8 mouse cellular contexts compared by ENCODE assay signal in the genomic region with DNA sequence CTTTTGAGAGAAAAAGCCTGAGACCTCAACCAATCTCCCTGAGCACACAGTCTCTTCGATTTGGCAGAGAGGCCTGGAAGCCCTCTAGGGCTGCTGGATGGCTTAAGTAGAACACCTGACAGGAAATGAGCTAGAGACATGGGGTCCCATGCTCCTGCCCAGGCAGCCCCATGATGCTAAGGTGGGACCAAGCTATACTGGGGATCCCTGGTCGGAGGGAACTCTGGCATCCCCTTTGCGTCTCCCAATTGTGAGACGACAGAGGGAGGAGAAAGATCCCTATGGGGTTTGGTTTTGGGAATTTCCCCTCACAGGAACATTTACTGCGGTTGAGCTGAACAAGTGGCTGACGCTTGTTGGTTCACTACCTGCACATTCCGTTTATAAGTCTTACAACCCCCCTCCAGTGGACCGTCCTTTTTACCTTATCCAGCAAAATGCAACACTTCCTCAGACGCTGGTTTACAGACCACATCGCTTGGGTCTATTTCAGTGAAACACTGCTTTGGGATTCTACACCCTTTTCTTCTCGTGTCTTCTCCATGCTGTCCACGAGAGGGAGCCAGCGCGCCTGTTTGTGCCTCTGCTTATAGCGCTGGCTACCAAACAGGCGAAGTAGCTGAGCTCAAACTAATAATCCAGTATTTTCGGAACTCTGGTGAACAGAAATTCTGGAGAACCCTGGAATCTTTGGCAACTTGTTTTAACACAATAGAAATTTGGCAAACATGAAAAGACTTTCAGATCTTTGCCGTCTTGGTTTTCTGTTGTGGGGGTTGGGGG.
A peak's percentile ranks its signal among the peaks of the same experiment; 100 is the strongest.
DNase-seq lines count a peak whose midpoint lies in the region; ATAC-seq and TF ChIP-seq lines count a peak whose summit lies in the region.

No protein-coding gene starts in this region.

- H3K4me3 ChIP-seq in hindbrain, embryonic 10.5 days = no peak overlapping the region
- H3K4me3 ChIP-seq in hindbrain, embryonic 12.5 days = no peak overlapping the region
- H3K4me3 ChIP-seq in hindbrain, postnatal 0 days (ENCODE audit: low read length) = no peak overlapping the region
- H3K4me3 ChIP-seq in midbrain, embryonic 16.5 days (ENCODE audit: low read depth, low read length) = no peak overlapping the region

- H3K27ac ChIP-seq in hindbrain, embryonic 10.5 days = no peak overlapping the region
- H3K27ac ChIP-seq in hindbrain, embryonic 12.5 days = no peak overlapping the region
- no peak overlapping the region for H3K27ac ChIP-seq in hindbrain, postnatal 0 days
- no peak overlapping the region for H3K27ac ChIP-seq in midbrain, embryonic 16.5 days (ENCODE audit: low read length)

- H3K4me1 ChIP-seq in hindbrain, embryonic 10.5 days (replicated peaks) = peaks cover 34% of the 10 kb centered on the region
- peaks cover 15% of the 10 kb centered on the region for H3K4me1 ChIP-seq in hindbrain, embryonic 12.5 days
- H3K4me1 ChIP-seq in hindbrain, postnatal 0 days (ENCODE audit: insufficient read depth, low read length) = peaks cover 3% of the 10 kb centered on the region; the same call in 1 of the 2 replicates
- H3K4me1 ChIP-seq in midbrain, embryonic 16.5 days (ENCODE audit: control insufficient read depth, insufficient read depth, low read length) = peaks cover 6% of the 10 kb centered on the region; the same call in 1 of the 2 replicates

- H3K9ac ChIP-seq in hindbrain, embryonic 12.5 days = no peak overlapping the region
- H3K9ac ChIP-seq in hindbrain, postnatal 0 days (replicated peaks; ENCODE audit: low read length) = no peak overlapping the region
- H3K9ac ChIP-seq in midbrain, embryonic 16.5 days (ENCODE audit: low read depth, low read length) = no peak overlapping the region

- intact Hi-C loops in left cerebral cortex, postnatal 25 days (cut with DNase I) = loop anchor here (2.0 kb wide), 1 partner anchor 240 kb away; no protein-coding TSS in a partner anchor

- peak; percentile 77 for DNase-seq in hindbrain, embryonic 10.5 days (ENCODE audit: low spot score)
- DNase-seq in cerebellum, adult 18-20 months = peak; percentile 83 to 91
- peak; percentile 78 for DNase-seq in forelimb bud, embryonic 11.5 days (ENCODE audit: low read depth, low spot score)
- DNase-seq in hindbrain, postnatal 0 days (ENCODE audit: low spot score) = peak; percentile 93
- DNase-seq in left cerebral cortex, postnatal 25 days (ENCODE audit: low spot score in 2 of 2) = peak; percentile 74 to 84
- DNase-seq in spleen, postnatal 14 days (ENCODE audit: low spot score in 2 of 2) = peak; percentile 34 to 58

- no peaks in the 10 kb centered on the region for H3K36me3 ChIP-seq in hindbrain, embryonic 10.5 days
- no peaks in the 10 kb centered on the region for H3K36me3 ChIP-seq in hindbrain, embryonic 12.5 days
- H3K36me3 ChIP-seq in hindbrain, postnatal 0 days (ENCODE audit: insufficient read depth, low read length) = no peaks in the 10 kb centered on the region
- no peaks in the 10 kb centered on the region for H3K36me3 ChIP-seq in midbrain, embryonic 16.5 days (ENCODE audit: control insufficient read depth, insufficient read depth, low read length)

- ATAC-seq in hindbrain, embryonic 12.5 days (ENCODE audit: low FRiP score) = no peak
- ATAC-seq in hindbrain, postnatal 0 days = peak; percentile 60
- 0 out of 2 replicates have a peak, but pooled peaks have one; percentile 33 for ATAC-seq in midbrain, embryonic 16.5 days

- H3K9me3 ChIP-seq in hindbrain, embryonic 10.5 days = no peaks in the 10 kb centered on the region
- H3K9me3 ChIP-seq in hindbrain, embryonic 12.5 days (replicated peaks) = no peaks in the 10 kb centered on the region
- no peaks in the 10 kb centered on the region for H3K9me3 ChIP-seq in hindbrain, postnatal 0 days (ENCODE audit: low read length)
- no peaks in the 10 kb centered on the region for H3K9me3 ChIP-seq in midbrain, embryonic 16.5 days (replicated peaks; ENCODE audit: control insufficient read depth, low read length, poor library complexity, severe bottlenecking)

- H3K27me3 ChIP-seq in hindbrain, embryonic 10.5 days (ENCODE audit: insufficient read depth, poor library complexity, severe bottlenecking) = 0 out of 2 replicates have a peak, but pooled peaks cover 9% of the 10 kb centered on the region
- H3K27me3 ChIP-seq in hindbrain, embryonic 12.5 days = no peaks in the 10 kb centered on the region
- no peaks in the 10 kb centered on the region for H3K27me3 ChIP-seq in hindbrain, postnatal 0 days (ENCODE audit: insufficient read depth, low read length)
- no peaks in the 10 kb centered on the region for H3K27me3 ChIP-seq in midbrain, embryonic 16.5 days (ENCODE audit: control insufficient read depth, insufficient read depth, low read depth, low read length)

- H3K4me2 ChIP-seq in hindbrain, embryonic 12.5 days (replicated peaks) = no peak overlapping the region
- no peak overlapping the region for H3K4me2 ChIP-seq in hindbrain, postnatal 0 days (ENCODE audit: low read depth, low read length)
- no peak overlapping the region for H3K4me2 ChIP-seq in midbrain, embryonic 16.5 days (ENCODE audit: low read length)

- 20% methylated on average over 18 of the region's 18 CpGs for WGBS in hindbrain, embryonic 10.5 days
- 23% methylated on average over 18 of the region's 18 CpGs for WGBS in hindbrain, embryonic 12.5 days
- 18% methylated on average over 18 of the region's 18 CpGs for WGBS in hindbrain, postnatal 0 days
- WGBS in midbrain, embryonic 16.5 days = 19% methylated on average over 18 of the region's 18 CpGs

- TF ChIP-seq CTCF in hindbrain, postnatal 0 days (IDR thresholded peaks at IDR 0.05; ENCODE audit: low read depth) = peak; percentile 95
